Mouse (Mus musculus) right cerebral cortex, postnatal 4 days (tissue): Measurements from ENCODE around the gene Tmem165.

Source experiments
- DNase-seq: peaks from one replicate; pipeline ENCODE4 v3.0.0-alpha.2; 2022

Tmem165 gene

DNA sequence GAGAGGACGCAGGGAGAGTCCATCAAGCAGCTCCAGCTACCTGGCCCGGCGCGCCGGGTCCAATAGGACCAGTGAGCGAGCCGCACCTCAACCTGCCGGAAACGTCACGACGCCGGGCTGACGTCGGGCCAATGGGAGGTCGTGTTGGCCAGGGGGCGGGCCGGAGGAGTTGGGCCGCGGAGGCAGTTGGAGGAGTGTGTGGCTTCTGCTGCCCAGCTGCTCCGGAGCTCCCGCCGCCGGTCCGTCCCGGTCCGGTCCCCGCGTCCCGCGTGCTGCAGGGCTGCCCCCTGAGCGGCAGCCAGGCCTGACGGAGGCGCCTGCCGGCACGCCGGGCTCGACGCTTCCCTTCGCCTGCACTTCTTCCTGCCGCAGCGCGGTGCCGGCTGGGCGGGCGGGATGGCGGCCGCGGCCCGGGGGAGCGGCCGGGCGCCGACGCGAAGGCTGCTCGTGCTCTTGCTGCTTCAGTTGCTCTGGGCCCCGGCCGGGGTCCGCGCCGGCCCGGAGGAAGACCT is at the start of gene Tmem165:
Gene Tmem165, plus strand, starts transcription at position 131 of the 512 bp plus-strand sequence.
- DNase-seq, result peak; percentile 93

GRCm38 (mm10) chr5:76135644-76136043 is 48.0 kb upstream of the Tmem165 start:
- no peak for DNase-seq

GRCm38 (mm10) chr5:76136271-76136670 is 47.4 kb upstream of the Tmem165 start:
- DNase-seq, result no peak

- DNase-seq, result no peak
Observed at GRCm38 (mm10) chr5:76137586-76137985, 46.1 kb upstream of the Tmem165 start.

- no peak for DNase-seq
Observed at GRCm38 (mm10) chr5:76138071-76138470, 45.6 kb upstream of the Tmem165 start.

DNA sequence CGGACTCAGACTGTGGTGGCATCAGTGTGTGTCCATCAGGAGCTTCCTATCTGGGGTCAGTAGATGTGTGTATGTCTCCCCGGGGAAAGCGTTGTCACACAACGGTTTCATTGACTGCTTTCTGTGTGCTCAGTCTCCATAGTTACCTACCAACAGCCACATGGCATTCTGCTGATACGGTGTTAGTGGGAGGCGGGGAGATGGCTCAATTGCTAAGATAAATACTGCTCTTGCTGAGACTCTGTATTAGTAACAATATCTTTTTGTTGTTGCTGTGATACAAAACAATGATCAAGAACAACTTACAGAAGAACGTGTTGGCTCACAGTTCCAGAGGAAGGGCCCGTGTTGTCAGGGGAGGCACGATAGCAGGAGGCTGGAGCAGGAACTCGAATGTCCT is 45.2 kb upstream of the Tmem165 start:
- no peak for DNase-seq

- peak; percentile 11 for DNase-seq
Observed at GRCm38 (mm10) chr5:76139171-76139671, 44.5 kb upstream of the Tmem165 start.

DNA sequence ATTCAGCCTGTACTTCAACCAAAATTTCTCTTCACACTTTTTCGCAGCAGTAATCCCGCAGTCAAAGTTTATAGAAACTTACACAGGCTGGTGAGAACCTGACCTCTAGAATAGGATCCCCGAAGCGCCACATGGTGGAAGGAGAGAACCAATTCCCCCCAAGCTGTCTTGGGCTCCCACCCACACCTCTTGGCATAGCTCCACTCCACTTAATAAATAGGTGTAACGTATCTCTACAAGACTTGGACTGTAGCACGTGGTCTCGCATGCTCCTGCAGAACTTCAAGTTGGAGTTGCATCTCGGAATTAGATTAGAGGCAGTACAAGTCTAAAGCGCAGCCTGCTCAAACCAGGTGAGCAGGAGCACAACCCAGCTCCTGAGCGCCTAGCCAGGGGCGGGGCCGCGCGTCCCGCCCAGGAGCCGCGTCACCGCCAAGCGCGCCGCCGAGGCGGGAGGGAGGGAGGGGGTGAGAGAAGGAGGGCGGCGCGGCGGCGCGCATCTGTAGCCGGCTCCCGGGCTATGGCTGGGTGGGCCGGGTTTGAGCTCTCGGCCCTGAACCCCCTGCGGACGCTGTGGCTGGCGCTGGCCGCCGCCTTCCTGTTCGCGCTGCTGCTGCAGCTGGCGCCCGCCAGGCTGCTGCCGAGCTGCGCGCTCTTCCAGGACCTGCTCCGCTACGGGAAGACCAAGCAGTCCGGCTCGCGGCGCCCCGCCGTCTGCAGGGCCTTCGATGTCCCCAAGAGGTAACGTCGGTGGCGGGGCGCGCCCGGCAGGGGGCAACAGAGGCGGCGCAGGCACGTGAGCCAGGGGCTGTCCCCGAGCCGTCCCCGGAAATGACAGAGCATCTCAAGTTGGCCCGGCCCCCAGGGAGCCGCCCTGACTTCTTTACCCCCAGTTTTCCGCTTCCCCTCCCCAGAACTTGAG is 43.6 kb upstream of the Tmem165 start, which contains the start of gene Srd5a3:
Gene Srd5a3, plus strand, starts transcription at position 464 of the 922 bp plus-strand sequence.
- peak; percentile 97 for DNase-seq

GRCm38 (mm10) chr5:76140730-76141066 is 43.0 kb upstream of the Tmem165 start:
- DNase-seq, result no peak

GRCm38 (mm10) chr5:76143356-76143755 is 40.3 kb upstream of the Tmem165 start:
- DNase-seq, result no peak

- DNase-seq, result no peak
Observed at GRCm38 (mm10) chr5:76146401-76146800, 37.3 kb upstream of the Tmem165 start.

DNA sequence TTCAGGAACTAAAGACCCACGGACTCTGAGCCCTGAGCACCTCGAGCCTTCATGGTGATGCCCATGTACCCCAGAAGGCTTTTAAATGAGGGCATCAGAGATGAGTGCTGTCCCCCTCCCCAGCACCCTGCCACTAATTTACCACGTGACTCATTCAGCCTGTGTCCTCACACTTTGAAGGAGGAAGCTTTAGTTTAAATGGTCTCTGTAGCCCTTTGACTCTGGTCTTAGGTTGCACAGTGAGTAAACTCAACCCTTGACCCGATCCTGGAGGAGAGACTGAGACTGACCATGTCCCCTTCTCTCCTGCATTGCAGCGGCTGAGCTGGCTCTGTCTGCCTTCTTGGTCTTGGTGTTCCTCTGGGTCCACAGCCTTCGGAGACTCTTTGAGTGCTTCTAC is 34.2 kb upstream of the Tmem165 start:
- DNase-seq, result no peak

DNA sequence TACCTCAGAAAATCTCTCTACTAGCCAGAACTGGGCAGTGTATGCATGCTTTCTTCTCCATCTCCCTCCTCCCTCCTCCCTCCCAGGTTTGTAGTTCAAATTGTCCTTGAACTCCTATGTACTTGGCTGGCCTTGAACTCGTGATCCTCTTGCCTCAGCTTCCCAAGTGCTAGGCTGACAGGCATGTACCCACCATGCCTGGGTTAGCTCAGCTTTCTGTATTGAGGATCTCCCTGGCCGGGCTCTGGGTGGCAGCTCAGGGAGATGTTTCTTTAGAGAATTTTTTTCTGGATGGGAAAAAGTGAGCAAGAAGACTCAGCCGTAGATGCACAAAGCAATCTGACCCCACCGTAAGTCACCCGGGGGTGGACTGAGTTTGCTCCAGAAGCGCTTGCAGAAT is 30.7 kb upstream of the Tmem165 start:
- no peak for DNase-seq

- no peak for DNase-seq
Observed at GRCm38 (mm10) chr5:76153430-76153829, 30.2 kb upstream of the Tmem165 start.

DNA sequence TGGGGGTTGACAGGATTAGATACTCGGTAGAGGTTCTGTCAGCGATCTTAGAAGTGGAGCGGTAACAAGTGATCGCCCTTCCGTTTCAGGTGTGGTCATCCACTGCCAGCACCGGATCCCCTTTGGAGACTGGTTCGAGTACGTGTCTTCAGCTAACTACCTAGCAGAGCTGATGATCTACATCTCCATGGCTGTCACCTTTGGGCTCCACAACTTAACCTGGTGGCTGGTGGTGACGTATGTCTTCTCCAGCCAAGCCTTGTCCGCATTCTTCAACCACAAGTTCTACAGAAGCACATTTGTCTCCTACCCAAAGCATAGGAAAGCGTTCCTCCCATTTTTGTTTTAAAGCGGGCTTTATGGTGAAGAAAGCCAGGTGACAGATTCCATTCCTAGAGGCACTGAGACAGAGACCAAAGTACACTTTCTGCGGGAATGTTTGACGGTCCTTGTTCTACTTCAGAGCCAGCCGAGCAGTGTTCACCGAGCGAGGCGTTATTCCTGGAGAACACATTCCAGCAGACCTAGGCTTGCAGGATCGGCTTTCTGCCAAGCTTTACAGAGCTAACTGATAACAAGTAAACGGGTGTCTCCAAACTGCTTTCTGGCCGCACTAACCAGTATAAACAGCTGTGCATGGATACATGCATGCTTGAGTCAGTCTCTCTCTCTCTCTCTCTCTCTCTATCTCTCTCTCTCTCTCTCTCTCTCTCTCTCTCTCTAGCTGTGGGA is 29.1 kb upstream of the Tmem165 start:
- no peak for DNase-seq

DNA sequence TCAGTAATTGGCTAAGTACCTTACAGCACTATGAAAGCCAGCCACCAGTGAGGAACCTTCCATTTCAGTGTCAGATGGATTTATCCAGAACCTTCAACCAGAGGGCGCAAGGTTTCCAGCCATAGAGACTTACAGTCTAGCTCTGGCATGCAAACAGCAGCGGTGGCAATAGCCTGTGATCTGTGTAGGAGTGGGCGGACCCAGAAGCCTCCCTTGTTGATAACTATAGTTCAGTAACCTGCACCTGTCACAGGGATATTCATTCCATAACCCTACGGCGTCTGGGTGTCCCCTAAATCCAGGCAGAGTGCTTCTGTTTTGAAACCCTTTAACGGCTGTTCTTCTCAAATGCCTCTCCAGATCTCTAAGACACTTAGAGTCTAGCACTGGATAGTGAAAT is 24.1 kb upstream of the Tmem165 start:
- no peak for DNase-seq

DNA sequence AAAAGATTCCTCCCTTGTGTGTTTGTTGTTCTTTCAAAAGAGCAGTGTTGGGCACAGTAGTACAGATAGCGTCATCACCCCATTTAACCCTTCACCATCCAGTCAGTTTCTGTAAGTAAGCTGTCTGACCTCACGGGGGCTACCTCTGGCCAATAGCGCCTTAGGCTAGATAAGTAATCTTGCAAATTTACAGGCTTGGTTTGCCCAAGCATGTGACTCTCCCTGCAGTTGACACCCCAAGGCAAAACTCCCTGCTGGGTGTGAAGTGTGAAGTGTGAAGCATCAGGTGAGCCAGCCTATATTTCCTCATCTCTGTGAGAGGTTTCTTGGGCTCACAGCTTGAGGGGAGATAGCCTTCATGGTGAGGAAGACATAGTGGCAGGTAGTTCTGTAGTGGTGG is 23.6 kb upstream of the Tmem165 start:
- no peak for DNase-seq

DNA sequence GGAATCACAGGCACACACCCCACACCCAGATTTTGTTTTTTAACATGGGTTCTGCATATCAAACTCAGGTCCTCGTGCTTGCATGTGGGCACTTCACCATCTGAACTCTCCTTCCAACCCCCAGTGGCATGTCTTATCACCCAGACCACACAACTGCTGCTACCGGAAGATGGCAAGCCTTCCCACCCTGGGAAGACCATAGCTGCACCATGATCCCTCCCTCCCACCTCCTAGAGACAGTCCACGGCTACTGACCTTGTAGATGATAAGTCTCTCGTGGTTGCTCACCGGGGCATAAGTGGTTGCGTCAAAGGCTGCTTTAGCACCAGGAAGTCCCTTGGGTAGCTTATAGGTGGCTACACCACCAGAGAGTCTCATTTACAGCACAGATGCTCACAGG is 22.2 kb upstream of the Tmem165 start:
- no peak for DNase-seq

- DNase-seq, result no peak
Observed at GRCm38 (mm10) chr5:76162926-76163325, 20.8 kb upstream of the Tmem165 start.

- no peak for DNase-seq
Observed at GRCm38 (mm10) chr5:76163828-76164390, 19.8 kb upstream of the Tmem165 start.

DNA sequence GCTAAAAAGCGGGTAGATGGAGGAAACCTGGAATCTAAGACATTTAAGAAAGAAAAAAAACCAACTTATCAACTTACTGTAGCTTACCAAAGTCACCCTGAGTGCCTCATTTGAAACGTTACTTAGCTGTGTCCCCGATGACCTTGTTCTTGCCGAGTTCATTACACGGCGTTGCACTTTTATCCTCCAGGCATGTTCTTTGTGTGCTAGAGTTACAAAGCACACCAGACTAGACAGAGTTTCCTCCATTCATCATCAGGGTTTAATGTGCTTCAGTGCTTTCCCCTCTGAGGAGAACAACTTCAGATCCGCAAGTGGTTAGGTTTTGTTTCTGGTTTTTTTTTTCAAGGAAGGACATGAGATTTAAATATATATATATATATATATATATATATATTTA is 18.9 kb upstream of the Tmem165 start:
- no peak for DNase-seq

DNA sequence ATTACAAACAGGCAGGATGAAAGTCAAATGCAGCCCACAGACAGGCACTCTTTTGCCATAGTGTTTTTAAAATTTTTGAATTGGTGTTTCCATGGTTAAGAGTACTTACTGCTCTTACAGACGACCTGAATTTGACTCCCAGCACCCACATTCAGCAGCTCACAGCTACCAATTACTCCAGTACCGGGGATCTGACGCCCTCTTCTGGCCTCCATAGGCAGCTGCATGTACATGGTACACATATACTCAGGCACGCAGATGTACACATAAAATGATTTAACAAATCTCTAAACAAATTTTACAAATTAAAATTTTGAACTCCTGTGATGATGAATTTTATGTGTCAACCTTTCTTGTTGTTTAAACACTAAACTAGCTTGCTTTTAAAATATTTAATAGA is 13.2 kb upstream of the Tmem165 start:
- no peak for DNase-seq

DNA sequence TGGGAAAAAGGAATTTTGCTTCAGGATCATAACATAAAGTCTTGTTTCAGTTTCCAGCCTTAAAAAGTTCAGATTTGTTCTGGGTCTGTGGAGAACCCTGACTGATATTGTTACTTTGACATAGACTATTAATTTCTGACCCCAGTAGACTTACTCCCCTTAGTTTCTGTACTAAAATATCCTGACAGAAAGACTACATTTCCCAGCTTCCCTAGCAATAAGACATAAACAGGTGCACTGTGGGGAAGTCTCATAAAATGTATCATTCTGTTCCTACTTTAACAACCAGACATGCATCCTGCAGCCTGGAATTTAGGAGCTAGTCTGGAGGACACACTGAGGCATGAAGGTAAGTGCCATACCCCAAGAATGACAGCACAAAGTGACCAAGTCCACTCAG is 12.6 kb upstream of the Tmem165 start:
- DNase-seq, result no peak
